Mouse (Mus musculus) lung, embryonic 16.5 days (tissue): Measurements from ENCODE around the gene Egfl6. TPM values are rescaled to one million over a fixed set of nuclear protein-coding genes. Genes with fewer than 3 reads are reported as not detected.
A peak's percentile ranks its signal among the peaks of the same experiment; 100 is the strongest.

Source experiments
- ATAC-seq: fragments of 200-750 bp; cut with Nextera tagmentation; 2 replicates; pipeline ENCODE4 v1.8.0; 2017; ENCODE audit warnings: low read depth, mild to moderate bottlenecking, moderate library complexity
- H3K27ac ChIP-seq: fragments of 300-500 bp; sonication (generic); 2 replicates; pipeline ENCODE4 v1.5.1; 2014; ENCODE audit warnings: mild to moderate bottlenecking, control low read depth, low read length
- H3K27me3 ChIP-seq: fragments of 300-500 bp; sonication (generic); 2 replicates; pipeline ENCODE4 v1.6.1; 2014; ENCODE audit warnings: low read depth, low read length, mixed read lengths; ENCODE audit not compliant: control insufficient read depth, insufficient read depth
- H3K36me3 ChIP-seq: fragments of 300-500 bp; sonication (generic); 2 replicates; pipeline ENCODE4 v1.6.1; 2014; ENCODE audit warnings: low read length; ENCODE audit not compliant: control insufficient read depth, insufficient read depth
- H3K4me1 ChIP-seq: fragments of 300-500 bp; sonication (generic); replicated peaks from 2 replicates; pipeline ENCODE4 v1.6.1; 2014; ENCODE audit warnings: low read length, mixed read lengths; ENCODE audit not compliant: control insufficient read depth, insufficient read depth
- H3K4me2 ChIP-seq: fragments of 300-500 bp; sonication (generic); 2 replicates; pipeline ENCODE4 v1.6.1; 2014; ENCODE audit warnings: low read depth, low read length, control low read depth
- H3K4me3 ChIP-seq: fragments of 300-500 bp; sonication (generic); 2 replicates; pipeline ENCODE4 v1.5.1; 2014; ENCODE audit warnings: mild to moderate bottlenecking, low read length, control low read depth
- H3K9ac ChIP-seq: fragments of 300-500 bp; sonication (generic); 2 replicates; pipeline ENCODE4 v1.6.1; 2014; ENCODE audit warnings: low read length, control low read depth
- H3K9me3 ChIP-seq: fragments of 300-500 bp; sonication (generic); 2 replicates; pipeline ENCODE4 v1.6.1; 2016; ENCODE audit warnings: low read length; ENCODE audit not compliant: control insufficient read depth
- WGBS: fragments of 180-500 bp; shearing (Covaris S2); extraction: QIAGEN DNeasy Blood & Tissue Kit; methylation state at CpG from one replicate; pipeline ENCODE4 v1.1.7; 2014; 5-methylcytosine and 5-hydroxymethylcytosine counted together
- polyA plus RNA-seq: library from polyadenylated mRNA; unstranded; fragments of >200 nt; fragmentation: Nextera tagmentation; extraction: Ambion mirVana; gene quantifications from 2 replicates; pipeline ENCODE4 v1.2.1, GENCODE M21; 2015

Gene Egfl6
- polyA plus RNA-seq, 1 experiment from 2014 or later: 98.2 TPM

DNA sequence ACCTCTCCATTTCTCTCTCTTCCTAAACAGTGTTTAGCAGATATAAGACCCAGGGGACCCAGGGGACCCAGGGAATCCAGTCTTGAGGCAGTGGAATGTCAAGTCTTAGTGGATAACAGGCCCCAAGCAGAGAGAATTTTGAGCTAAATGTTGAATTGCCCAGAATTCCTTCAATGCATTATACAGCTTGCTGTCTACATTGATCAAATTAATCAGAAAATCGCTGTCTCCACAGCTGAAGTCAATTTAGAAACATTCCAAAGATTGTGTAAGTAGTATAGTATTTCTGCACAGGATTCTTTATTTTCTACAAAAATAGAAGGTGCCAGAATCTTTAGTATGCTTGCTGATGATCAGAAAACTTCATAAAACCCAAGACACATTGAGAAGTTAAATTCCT lies 9.4 kb downstream of the Egfl6 start:
- ATAC-seq: no peak
- Histone ChIP-seq H3K9ac (no peak overlapping the region), H3K27me3 (no peaks in the 10 kb centered on the region), H3K36me3 (no peaks in the 10 kb centered on the region), H3K4me3 (no peak overlapping the region), H3K27ac (no peak overlapping the region), H3K4me2 (no peak overlapping the region), H3K9me3 (no peaks in the 10 kb centered on the region), H3K4me1 (no peaks in the 10 kb centered on the region)
- WGBS: 70% methylated on average over 1 of the region's 1 CpGs

DNA sequence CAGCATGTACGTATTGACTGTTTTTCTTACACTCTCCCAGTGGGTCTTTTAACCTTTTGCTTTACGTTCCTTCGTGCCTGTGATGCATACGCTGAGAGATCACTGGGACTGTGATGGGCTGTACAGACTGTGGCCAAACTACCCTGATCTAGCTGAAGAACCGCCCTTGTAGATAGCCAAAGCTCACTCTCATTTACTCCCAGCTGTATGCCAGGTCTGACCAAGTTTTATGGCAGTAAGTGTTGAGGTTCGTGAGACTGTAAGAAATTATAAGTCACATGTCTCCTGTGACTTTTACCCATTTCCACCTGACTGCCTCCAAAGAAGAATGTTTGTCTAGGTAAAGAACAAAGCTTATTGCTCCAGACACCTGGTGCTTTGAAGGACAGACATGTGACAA lies 19.5 kb downstream of the Egfl6 start:
- no peak for ATAC-seq
- Histone ChIP-seq H3K4me2 (no peak overlapping the region), H3K36me3 (no peaks in the 10 kb centered on the region), H3K27me3 (no peaks in the 10 kb centered on the region), H3K4me1 (no peaks in the 10 kb centered on the region), H3K9ac (no peak overlapping the region), H3K9me3 (no peaks in the 10 kb centered on the region), H3K27ac (no peak overlapping the region), H3K4me3 (no peak overlapping the region)
- 86% methylated on average over 6 of the region's 6 CpGs for whole genome bisulfite sequencing

DNA sequence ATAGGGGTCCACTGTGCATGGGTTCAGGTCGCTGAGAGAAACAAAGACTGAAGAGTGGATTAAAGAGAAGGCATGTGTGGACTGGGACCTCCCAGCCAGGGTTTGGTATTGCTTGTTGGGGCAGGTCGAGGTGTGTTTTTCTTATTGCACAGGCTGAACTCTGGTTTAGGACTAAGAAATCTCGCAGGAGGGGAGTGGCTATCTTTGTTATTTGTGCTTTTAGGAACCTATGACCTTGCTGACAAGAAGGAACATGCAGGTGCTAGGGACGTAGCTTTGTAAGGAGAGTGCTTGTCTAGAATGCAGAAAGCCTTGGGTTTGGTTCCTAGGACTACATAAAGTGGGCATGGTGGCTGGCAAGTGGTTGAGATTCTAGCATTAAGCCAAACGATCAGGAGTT lies 20.1 kb downstream of the Egfl6 start:
- H3K36me3 ChIP-seq: no peaks in the 10 kb centered on the region
- H3K4me2 ChIP-seq: no peak overlapping the region
- H3K9me3 ChIP-seq: no peaks in the 10 kb centered on the region
- WGBS: 65% methylated on average over 5 of the region's 5 CpGs
- ATAC-seq: no peak
- H3K9ac ChIP-seq: no peak overlapping the region
- H3K27me3 ChIP-seq: no peaks in the 10 kb centered on the region
- no peak overlapping the region for H3K4me3 ChIP-seq
- H3K4me1 ChIP-seq: no peaks in the 10 kb centered on the region
- no peak overlapping the region for H3K27ac ChIP-seq

DNA sequence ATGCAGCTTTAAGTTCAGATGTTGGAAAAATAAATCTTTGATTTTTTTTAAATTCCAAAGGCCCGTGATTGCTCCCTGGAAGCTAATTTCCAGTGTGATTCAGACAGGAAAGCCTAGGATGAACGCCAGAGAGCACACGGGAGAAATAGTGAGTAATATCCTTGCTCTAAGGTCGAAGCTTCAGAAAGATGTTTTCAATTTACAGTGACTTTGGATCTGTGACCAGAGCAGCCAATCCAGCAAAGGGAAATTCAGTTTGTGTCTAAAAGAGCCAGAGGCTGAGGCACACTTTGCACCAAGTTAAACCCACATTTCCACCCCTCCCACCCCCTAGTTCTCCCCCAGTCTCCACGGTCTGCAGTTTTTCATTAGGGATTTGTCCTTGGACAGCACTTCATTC lies 20.6 kb downstream of the Egfl6 start:
- H3K9me3 ChIP-seq: no peaks in the 10 kb centered on the region
- H3K4me2 ChIP-seq: no peak overlapping the region
- no peak overlapping the region for H3K27ac ChIP-seq
- no peaks in the 10 kb centered on the region for H3K27me3 ChIP-seq
- no peak for ATAC-seq
- H3K4me3 ChIP-seq: no peak overlapping the region
- no peak overlapping the region for H3K9ac ChIP-seq
- WGBS: 62% methylated on average over 5 of the region's 5 CpGs
- H3K36me3 ChIP-seq: no peaks in the 10 kb centered on the region
- no peaks in the 10 kb centered on the region for H3K4me1 ChIP-seq

DNA sequence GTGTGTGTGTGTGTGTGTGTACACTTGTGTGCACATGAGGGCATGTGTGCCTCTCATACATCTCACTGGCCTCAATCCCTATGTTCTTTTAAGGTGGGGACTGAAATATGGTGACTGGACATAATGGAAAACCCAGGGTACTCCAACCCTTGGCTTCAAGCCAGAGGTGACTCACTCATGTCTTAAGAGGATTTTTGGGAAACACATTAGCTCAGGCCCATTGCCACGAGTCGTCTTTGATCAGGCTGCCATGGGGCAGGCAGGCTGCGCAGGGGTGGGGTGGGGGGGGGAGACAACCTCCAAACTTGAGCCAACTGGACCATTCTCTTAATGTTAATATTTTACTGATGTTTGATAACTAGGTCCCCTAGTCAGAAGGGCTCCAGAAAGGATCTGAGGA lies 26.2 kb downstream of the Egfl6 start:
- Histone ChIP-seq H3K4me2 (no peak overlapping the region), H3K27ac (no peak overlapping the region), H3K9ac (no peak overlapping the region), H3K4me3 (no peak overlapping the region), H3K4me1 (no peaks in the 10 kb centered on the region), H3K9me3 (no peaks in the 10 kb centered on the region), H3K27me3 (no peaks in the 10 kb centered on the region), H3K36me3 (no peaks in the 10 kb centered on the region)
- WGBS: 44% methylated on average over 3 of the region's 3 CpGs
- peak; percentile 57; the same call in 1 of the 2 replicates for ATAC-seq

DNA sequence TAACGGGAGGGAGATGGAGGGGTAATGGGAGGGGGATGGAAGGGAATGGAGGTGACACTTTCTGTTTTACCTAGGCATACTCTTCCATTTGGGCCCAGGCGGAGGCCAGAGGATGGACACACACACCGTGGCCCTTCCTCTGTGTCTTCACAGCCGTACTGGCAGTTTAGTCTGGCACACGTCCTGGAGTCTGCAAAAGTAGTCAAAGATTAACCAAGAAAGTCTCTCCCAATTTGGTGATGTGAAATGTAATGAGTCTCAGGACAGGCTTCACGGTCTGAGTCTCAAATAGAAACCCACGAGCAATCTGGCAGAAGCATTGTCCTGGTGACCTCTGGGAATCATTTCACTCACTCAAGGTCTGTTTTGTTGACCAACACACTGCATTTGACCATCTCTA lies 33.2 kb downstream of the Egfl6 start:
- no peaks in the 10 kb centered on the region for H3K27me3 ChIP-seq
- no peak overlapping the region for H3K9ac ChIP-seq
- no peak overlapping the region for H3K4me2 ChIP-seq
- no peaks in the 10 kb centered on the region for H3K36me3 ChIP-seq
- 55% methylated on average over 7 of the region's 7 CpGs for WGBS
- H3K4me3 ChIP-seq: no peak overlapping the region
- H3K9me3 ChIP-seq: no peaks in the 10 kb centered on the region
- no peaks in the 10 kb centered on the region for H3K4me1 ChIP-seq
- no peak overlapping the region for H3K27ac ChIP-seq
- ATAC-seq: no peak

DNA sequence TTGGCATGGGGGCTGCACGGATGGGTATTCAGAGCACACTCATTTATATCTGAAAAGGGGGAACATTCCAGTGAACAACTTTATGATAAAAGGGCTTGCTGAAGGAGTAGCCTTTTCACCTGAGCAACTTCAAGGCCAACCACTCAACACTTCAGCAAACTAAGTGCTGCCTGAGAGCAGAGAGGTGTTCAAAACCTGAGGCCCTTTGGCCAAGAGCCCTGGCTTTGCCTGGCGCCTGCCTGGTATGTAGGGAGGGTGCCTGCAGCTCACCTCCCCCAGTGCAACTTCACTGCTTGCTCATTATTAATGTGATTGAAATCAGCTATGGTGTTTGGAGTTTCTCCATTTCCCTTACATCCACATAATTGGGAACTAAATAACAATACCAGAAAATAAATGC lies 39.0 kb downstream of the Egfl6 start:
- 55% methylated on average over 2 of the region's 2 CpGs for WGBS
- peak; percentile 84 for ATAC-seq
- no peaks in the 10 kb centered on the region for H3K36me3 ChIP-seq
- H3K4me3 ChIP-seq: no peak overlapping the region
- H3K27me3 ChIP-seq: no peaks in the 10 kb centered on the region
- H3K9me3 ChIP-seq: no peaks in the 10 kb centered on the region
- no peaks in the 10 kb centered on the region for H3K4me1 ChIP-seq
- no peak overlapping the region for H3K4me2 ChIP-seq
- no peak overlapping the region for H3K9ac ChIP-seq
- no peak overlapping the region; the same call in 1 of the 2 replicates for H3K27ac ChIP-seq

DNA sequence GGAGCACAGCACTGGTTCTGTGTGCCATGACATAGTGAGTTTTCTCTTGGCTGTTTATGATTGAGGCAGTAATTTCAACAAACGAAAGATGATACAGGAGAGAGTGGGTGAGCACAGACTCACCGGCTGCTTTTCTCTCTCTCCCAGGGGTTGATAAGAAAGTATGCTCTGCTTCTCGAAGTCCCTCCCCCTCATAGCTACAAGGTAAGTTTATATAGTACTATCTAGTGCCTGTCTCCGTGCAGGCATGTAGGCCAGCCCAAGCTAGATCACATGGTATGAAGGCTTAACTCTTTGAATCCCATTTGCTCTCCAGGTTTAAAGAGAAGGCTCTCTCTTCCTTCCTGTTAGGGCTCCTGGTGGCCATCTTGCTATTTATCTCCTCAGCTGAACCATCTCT lies 50.4 kb downstream of the Egfl6 start:
- 25% methylated on average over 4 of the region's 4 CpGs for WGBS
- no peaks in the 10 kb centered on the region for H3K4me1 ChIP-seq
- H3K9ac ChIP-seq: no peak overlapping the region
- H3K36me3 ChIP-seq: no peaks in the 10 kb centered on the region
- no peak for ATAC-seq
- H3K4me3 ChIP-seq: no peak overlapping the region
- H3K9me3 ChIP-seq: no peaks in the 10 kb centered on the region
- H3K27me3 ChIP-seq: no peaks in the 10 kb centered on the region
- H3K27ac ChIP-seq: no peak overlapping the region
- no peak overlapping the region for H3K4me2 ChIP-seq

DNA sequence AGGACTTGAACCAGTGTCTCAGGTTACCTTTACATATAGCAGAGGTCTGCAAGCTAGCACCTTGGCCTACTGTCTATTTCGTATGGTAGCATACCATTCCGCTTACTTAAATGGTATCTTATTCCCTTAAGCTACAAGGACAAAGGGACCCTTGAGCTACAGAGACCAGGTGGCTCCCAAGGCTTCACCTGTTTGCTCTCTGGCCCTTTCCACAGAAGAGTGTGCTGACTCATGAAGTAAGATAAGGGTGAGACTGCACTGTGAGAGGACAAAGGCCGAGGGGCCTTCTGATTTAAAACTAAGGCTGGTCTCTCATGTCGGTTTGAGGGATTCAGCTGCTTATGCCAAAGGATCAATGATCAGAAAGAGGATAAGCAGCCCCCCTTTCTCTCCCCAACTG lies 52.1 kb downstream of the Egfl6 start:
- Histone ChIP-seq H3K9me3 (no peaks in the 10 kb centered on the region), H3K27me3 (no peaks in the 10 kb centered on the region), H3K4me2 (no peak overlapping the region), H3K9ac (no peak overlapping the region), H3K4me3 (no peak overlapping the region), H3K27ac (no peak overlapping the region), H3K36me3 (no peaks in the 10 kb centered on the region), H3K4me1 (no peaks in the 10 kb centered on the region)
- no peak for ATAC-seq
- 58% methylated on average over 4 of the region's 4 CpGs for WGBS

DNA sequence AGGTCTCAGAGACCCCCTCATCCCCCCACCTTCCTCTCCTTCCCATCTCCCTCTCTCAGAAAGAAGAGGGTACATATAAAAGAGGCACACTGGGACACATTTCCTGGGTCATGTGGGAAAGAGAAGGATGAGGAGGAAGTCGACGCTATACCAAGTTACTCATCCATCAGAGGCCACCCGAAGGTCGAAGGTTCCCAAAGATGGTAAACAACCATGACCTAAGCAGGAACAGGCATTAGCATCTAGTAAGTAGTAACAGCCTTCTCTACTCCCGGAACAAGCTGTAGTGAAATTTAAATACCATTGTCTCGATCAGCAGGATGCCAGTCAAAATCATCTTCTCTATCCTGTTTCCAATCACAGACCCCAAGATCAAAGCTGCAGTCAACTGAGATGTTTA lies 53.8 kb downstream of the Egfl6 start:
- Histone ChIP-seq H3K4me1 (no peaks in the 10 kb centered on the region), H3K36me3 (no peaks in the 10 kb centered on the region), H3K4me3 (no peak overlapping the region), H3K27me3 (no peaks in the 10 kb centered on the region), H3K9ac (no peak overlapping the region), H3K4me2 (no peak overlapping the region), H3K27ac (no peak overlapping the region), H3K9me3 (no peaks in the 10 kb centered on the region)
- no peak for ATAC-seq
- 40% methylated on average over 6 of the region's 6 CpGs for WGBS
